Mouse (Mus musculus) G1E-ER4 (cell line): ENCODE measurements around the gene B3galt6. TPM values are rescaled to one million over a fixed set of nuclear protein-coding genes. Genes with fewer than 3 reads are reported as not detected.

Source experiments
- GATA1 ChIP-seq: IDR thresholded peaks from one replicate; pipeline ENCODE4 v1.8.0; 2012; ENCODE audit warnings: low read length, inconsistent platforms
- polyA plus RNA-seq: library from polyadenylated mRNA; stranded (reverse); fragments of >175 nt; gene quantifications from 2 replicates; pipeline ENCODE4 v1.2.3, GENCODE M21; 2012

The B3galt6 gene
- polyA plus RNA-seq: 6.0 and 6.1 TPM in 2 replicates

DNA sequence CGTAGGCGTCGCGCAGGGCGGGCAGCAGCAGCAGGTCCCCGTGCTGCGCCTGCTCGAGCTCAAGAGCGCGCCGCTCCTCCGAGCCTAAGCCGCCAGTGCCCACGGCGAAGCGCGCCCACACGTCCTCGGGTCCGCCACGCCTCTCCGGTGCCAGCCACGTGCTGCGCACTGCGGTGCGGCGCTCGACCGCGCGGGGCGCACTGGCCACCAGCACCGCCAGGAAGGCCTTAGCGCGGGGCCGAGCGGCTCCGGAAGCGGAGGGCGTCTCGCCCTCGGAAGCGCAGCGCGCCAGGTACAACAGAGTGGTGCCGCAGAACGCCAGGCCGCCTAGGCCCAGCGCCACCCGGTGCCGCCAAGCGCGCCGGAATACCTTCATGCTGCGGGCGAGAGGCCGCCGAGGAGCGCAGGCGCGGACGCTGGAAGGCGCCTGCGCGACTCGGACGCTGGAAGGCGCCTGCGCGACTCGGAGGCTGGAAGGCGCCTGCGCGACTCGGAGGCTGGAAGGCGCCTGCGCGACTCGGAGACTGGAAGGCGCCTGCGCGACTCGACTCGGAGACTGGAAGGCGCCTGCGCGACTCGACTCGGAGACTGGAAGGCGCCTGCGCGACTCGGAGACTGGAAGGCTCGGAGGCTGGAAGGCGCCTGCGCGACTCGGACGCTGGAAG, at the start of gene B3galt6, which contains the start of gene Sdf4:
B3galt6 (minus strand) TSS at position 409 of the 665 bp plus-strand sequence.
Sdf4 (plus strand) TSS at position 632 of the 665 bp plus-strand sequence.
- TF ChIP-seq GATA1: no peak

- no peak for TF ChIP-seq GATA1
Observed at GRCm38 (mm10) chr4:156034901-156035300, 42.5 kb upstream of the B3galt6 start.

- no peak for TF ChIP-seq GATA1
Observed at GRCm38 (mm10) chr4:156034301-156034700, 41.9 kb upstream of the B3galt6 start.

DNA sequence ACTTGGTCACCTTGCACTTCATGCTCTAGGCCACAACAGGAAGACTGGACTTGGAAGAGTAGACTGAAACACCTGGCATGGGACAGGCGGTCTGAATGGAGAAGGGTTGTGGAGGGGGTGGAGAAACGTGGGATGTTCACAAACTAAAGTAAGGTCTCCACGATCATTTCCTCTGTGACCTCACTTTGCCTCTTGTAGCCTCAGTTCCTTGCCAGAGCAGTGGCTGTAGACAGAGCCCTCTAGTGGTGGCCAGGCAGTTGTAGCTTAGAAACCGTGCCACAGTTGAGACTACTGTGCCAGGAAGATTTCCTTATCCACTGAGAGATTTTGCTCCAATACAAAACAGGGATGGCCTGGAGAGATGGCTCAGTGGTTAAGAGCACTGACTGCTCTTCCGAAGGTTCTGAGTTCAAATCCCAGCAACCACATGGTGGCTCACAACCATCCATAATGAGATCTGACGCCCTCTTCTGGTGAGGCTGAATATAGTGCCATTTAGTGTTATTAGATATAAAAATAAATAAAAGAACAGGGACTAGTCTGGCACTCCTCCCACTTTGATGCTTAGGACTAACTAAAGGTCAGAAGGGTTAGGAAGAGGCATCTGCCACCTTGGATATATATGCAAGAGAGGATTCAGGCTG, 41.1 kb upstream of the B3galt6 start:
- TF ChIP-seq GATA1: no peak

DNA sequence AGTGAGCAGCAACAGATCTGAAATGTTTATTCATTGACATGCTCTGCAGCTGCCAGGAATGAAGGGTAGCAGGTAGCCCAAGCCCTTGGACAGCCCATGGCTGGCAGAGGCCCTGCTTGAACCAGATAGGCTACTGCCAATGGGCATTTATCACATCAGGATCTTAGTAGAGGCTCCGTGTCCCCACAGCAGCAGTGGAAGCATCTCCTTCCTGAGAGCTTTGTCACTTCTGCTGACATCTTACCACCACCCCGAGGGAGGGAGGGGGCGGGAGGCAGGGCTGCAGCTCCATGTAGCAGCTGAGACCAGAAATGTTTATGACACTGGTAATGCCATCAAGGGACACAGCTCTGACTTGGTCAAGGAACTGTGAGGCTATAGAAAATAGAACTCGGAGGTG, 40.4 kb upstream of the B3galt6 start:
- TF ChIP-seq GATA1: no peak

GRCm38 (mm10) chr4:156031593-156032391, 39.3 kb upstream of the B3galt6 start:
- no peak for TF ChIP-seq GATA1

- TF ChIP-seq GATA1: no peak
Observed at GRCm38 (mm10) chr4:156031255-156031592, 38.8 kb upstream of the B3galt6 start.

- TF ChIP-seq GATA1: no peak
Observed at GRCm38 (mm10) chr4:156030651-156031118, 38.2 kb upstream of the B3galt6 start.

DNA sequence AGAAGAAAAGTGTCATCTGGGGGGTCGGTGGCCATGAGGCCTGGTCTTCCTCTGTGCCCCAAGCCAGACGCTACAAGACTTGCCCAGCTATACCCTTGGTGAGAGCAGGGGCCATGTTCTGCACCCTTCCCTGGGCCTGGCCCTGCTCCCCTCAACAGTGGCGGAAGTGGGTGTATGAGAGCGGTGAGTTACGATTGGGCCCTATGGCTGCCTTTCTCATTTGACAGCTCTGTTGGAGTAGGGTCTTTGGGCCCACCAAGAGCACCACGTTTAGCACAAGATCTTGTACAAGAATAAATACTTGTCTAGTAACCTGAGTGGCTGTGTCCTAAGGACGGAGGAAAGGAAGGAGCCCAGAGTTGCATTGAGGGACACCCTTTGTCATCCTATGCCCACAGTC, 36.1 kb upstream of the B3galt6 start:
- TF ChIP-seq GATA1: no peak

GRCm38 (mm10) chr4:156026013-156026412, 33.6 kb upstream of the B3galt6 start, which contains the start of gene Tnfrsf18:
Gene Tnfrsf18 (plus strand): TSS chr4:156026164.
- no peak for TF ChIP-seq GATA1

GRCm38 (mm10) chr4:156024184-156024583, 31.7 kb upstream of the B3galt6 start:
- TF ChIP-seq GATA1: no peak

DNA sequence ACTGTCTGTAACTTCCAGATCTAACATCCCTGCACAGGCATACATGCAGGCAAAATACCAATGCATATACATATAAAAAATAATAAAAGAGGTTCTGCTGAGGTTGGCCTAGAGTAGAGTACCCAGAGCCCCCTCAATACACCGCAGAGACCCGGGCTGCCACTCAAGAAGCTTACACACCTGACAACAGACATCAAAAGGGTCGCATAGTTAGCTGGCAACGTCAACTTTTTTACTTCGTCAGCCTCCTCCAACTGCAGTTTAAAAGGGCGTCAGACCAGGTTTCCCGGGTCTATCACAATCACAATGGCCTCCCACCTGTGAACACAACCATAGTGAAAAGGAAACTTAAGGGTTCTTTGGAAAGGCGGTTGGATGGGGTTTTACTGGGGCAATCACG, 31.1 kb upstream of the B3galt6 start:
- no peak for TF ChIP-seq GATA1

DNA sequence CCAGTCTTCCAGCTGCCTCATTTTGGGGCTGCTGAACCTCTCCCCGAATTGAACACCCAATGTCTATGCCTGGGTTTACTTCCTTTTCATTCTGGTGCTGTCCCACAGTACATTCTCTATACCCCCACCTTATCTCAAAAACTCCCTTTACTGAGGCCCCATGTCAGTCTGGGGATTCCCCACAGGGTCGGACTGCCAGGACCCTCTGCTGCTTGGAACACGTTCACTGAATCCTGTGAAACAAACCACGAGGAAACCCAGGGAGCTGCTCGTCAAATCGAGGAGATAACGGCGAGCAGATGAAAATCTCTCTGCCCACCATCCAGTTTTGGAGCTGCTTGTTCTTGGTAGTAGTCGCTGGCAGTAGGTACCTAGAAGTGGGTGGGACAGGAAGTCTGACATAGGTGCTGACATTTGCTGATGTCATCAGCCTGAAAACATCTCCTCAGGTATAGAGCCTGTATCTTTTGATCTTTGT, 29.5 kb upstream of the B3galt6 start:
- TF ChIP-seq GATA1: no peak

DNA sequence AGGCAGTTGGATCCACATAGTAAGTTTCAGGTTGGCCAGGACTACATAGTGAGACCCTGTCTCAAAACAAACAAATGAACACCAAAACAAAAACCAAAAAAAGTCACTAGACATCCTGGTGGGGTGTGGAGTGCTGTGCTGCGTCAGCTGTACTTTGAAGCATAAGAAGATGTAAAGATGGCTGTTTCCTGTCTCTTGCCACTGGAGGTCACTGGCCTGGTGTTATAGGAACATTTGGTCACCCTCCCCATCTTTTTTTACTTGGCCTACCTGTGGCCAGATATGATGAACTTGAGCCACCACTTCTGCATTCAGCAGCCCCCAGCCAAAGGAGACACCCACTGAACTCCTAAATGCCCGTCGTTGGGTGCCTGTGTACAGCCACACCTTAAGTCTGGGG, 28.9 kb upstream of the B3galt6 start:
- TF ChIP-seq GATA1: no peak

DNA sequence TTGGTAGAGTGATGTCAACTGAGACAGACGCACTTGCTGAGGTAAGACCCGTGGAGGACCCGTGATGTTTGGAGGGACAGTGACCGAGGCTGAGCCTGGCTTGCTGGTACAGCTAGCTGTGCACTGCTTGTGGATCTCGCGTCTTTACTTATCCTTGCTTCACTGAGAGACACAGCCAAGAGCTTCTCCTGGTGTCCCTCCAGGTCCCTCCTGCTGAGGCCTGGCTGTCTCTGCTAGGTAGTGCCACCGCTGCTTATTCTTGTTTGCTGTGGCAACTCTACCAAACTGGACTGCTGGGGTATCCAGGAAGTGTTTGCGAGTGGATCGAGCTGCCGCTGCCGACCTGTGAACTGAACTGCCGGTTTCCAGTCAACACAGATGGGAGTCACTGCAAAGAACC, 27.3 kb upstream of the B3galt6 start:
- no peak for TF ChIP-seq GATA1

GRCm38 (mm10) chr4:156014436-156014835, 22.0 kb upstream of the B3galt6 start:
- no peak for TF ChIP-seq GATA1
